Mouse (Mus musculus) hindbrain, embryonic 10.5 days (tissue): ENCODE results near the gene Denr. TPM values are rescaled to one million over a fixed set of nuclear protein-coding genes. Genes with fewer than 3 reads are reported as not detected.
A peak's percentile ranks its signal among the peaks of the same experiment; 100 is the strongest.

ENCODE experiments used
- DNase-seq: peaks from one replicate; pipeline ENCODE4 v3.0.0-alpha.2; 2017; ENCODE audit warnings: low spot score
- H3K27ac ChIP-seq: fragments of 300-500 bp; sonication (generic); 2 replicates; pipeline ENCODE4 v1.5.1; 2016; ENCODE audit warnings: mild to moderate bottlenecking, moderate library complexity
- H3K27me3 ChIP-seq: fragments of 300-500 bp; sonication (generic); 2 replicates; pipeline ENCODE4 v1.6.1; 2016; ENCODE audit warnings: mild to moderate bottlenecking; ENCODE audit not compliant: poor library complexity, insufficient read depth, severe bottlenecking
- H3K36me3 ChIP-seq: fragments of 300-500 bp; sonication (generic); 2 replicates; pipeline ENCODE4 v1.6.1; 2016; ENCODE audit warnings: mild to moderate bottlenecking, moderate library complexity
- H3K4me1 ChIP-seq: fragments of 300-500 bp; sonication (generic); replicated peaks from 2 replicates; pipeline ENCODE4 v1.6.1; 2016; ENCODE audit warnings: mild to moderate bottlenecking
- H3K4me3 ChIP-seq: fragments of 300-500 bp; sonication (generic); 2 replicates; pipeline ENCODE4 v1.5.1; 2016; ENCODE audit warnings: mild to moderate bottlenecking, moderate library complexity
- H3K9me3 ChIP-seq: fragments of 300-500 bp; sonication (generic); 2 replicates; pipeline ENCODE4 v1.6.1; 2016; ENCODE audit warnings: mild to moderate bottlenecking, moderate library complexity
- WGBS: fragments of 180-500 bp; shearing (Covaris S2); methylation state at CpG from one replicate; pipeline ENCODE4 v1.1.7; 2016; 5-methylcytosine and 5-hydroxymethylcytosine counted together
- polyA plus RNA-seq: library from polyadenylated mRNA; unstranded; fragments of >200 nt; fragmentation: Nextera tagmentation; extraction: Ambion mirVana; gene quantifications from 2 replicates; pipeline ENCODE4 v1.2.1, GENCODE M21; 2016

Gene Denr
- polyA plus RNA-seq, 1 experiment from 2014 or later = 152 TPM

DNA sequence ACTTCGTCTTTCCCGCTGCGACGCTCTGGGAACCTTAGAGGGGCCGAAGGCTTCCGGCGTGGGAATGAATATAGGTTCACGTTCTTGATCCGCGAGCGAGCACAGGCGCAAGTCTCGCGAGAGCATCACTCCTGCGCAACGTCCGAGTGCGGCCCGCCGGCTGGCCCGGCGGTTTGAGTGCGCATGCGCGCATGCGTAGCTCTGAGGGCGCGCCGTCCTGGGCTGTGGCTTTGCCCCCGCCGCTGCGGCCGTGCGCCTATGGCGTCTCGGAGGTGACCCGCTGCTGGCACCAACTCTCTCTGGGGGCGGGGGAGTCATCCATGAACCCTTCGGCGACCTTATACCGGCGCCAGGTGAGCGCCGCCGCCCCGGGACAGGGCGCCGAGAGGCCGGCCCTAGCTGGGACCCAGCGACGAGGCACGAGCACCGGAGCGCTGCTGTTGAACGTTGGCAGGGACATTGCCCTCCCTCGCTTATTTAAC, 23.6 kb downstream of the Denr start, which contains the start of gene Ccdc62:
Ccdc62 (plus strand) TSS at position 172 of the 482 bp plus-strand sequence.
- Histone ChIP-seq H3K9me3 (no peaks in the 10 kb centered on the region), H3K36me3 (peaks cover 44% of the 10 kb centered on the region), H3K27ac (peak within 1 kb of the TSS; percentile 98), H3K4me3 (peak within 1 kb of the TSS; percentile 83), H3K4me1 (peaks cover 16% of the 10 kb centered on the region; the same call in 1 of the 2 replicates), H3K27me3 (0 out of 2 replicates have a peak, but pooled peaks cover 2% of the 10 kb centered on the region)
- DNase-seq = peak; percentile 95
- under 1% methylated on average over 56 of the region's 56 CpGs for WGBS

DNA sequence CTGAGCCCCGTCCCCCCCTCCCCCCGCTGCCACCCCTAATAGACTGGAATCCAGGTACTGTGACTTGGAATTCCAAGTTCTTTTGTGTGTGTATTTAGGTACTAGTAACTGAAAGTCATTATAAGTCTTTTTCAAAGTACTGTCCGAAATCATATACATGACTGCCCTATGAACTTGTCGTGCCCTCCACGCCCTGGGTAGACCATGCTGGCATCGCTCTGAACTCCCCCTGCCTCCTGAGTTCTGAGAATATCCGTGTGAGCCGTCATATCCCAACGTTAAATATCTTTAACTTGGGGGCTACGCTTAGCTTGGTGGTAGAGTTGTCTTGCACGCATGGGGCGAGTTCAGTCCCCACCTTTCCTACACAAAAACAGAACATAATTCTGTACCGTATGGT, 24.2 kb downstream of the Denr start:
- WGBS = 56% methylated on average over 13 of the region's 13 CpGs
- H3K4me3 ChIP-seq = peak overlapping the region; percentile 83
- H3K4me1 ChIP-seq = peaks cover 16% of the 10 kb centered on the region; the same call in 1 of the 2 replicates
- H3K36me3 ChIP-seq = peaks cover 38% of the 10 kb centered on the region
- no peak for DNase-seq
- no peaks in the 10 kb centered on the region for H3K9me3 ChIP-seq
- H3K27me3 ChIP-seq = 0 out of 2 replicates have a peak, but pooled peaks cover 2% of the 10 kb centered on the region
- peak overlapping the region; percentile 98 for H3K27ac ChIP-seq

DNA sequence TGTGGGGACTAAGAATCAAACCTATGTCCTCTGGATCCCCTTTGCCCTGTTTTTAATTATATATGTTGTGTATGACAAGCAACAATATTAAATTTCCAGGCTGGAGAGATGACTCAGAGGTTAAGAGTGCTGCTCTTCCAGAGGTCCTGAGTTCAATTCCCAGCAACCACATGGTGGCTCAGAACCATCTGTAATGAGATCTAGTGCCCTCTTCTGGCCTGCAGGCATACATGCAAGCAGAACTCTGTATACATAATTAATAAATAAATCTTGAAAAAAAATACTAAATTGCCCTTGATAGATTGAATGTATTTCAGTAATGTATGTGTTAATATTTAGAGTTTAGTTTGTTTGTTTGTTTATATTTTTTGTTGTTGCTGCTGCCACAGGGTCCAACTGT, 26.0 kb downstream of the Denr start:
- Histone ChIP-seq H3K27ac (no peak overlapping the region), H3K9me3 (no peaks in the 10 kb centered on the region), H3K27me3 (0 out of 2 replicates have a peak, but pooled peaks cover 2% of the 10 kb centered on the region), H3K36me3 (peaks cover 20% of the 10 kb centered on the region), H3K4me1 (peaks cover 16% of the 10 kb centered on the region; the same call in 1 of the 2 replicates), H3K4me3 (no peak overlapping the region)
- no peak for DNase-seq

DNA sequence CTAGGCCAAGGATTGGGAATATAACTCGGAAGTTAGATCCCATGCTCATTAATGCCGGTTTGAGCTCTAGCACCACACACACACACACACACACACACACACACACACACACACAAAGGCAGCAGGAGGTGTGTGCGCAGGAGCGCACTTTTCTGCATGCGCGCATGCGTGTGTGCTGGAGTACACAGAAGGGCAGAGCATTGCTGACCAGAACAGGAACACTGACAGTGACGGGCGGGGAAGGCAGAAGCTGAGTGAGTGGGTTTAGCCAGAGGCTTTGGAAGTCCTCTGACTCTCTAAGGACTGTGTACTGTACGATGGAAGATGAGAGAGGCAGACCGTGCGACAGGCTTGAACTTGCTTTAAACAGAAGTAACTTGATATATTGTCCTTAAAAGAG, 26.6 kb downstream of the Denr start:
- Histone ChIP-seq H3K27ac (no peak overlapping the region), H3K36me3 (peaks cover 14% of the 10 kb centered on the region), H3K9me3 (no peaks in the 10 kb centered on the region), H3K27me3 (0 out of 2 replicates have a peak, but pooled peaks cover 2% of the 10 kb centered on the region), H3K4me3 (no peak overlapping the region), H3K4me1 (peaks cover 16% of the 10 kb centered on the region; the same call in 1 of the 2 replicates)
- WGBS = 91% methylated on average over 12 of the region's 12 CpGs
- DNase-seq = no peak

DNA sequence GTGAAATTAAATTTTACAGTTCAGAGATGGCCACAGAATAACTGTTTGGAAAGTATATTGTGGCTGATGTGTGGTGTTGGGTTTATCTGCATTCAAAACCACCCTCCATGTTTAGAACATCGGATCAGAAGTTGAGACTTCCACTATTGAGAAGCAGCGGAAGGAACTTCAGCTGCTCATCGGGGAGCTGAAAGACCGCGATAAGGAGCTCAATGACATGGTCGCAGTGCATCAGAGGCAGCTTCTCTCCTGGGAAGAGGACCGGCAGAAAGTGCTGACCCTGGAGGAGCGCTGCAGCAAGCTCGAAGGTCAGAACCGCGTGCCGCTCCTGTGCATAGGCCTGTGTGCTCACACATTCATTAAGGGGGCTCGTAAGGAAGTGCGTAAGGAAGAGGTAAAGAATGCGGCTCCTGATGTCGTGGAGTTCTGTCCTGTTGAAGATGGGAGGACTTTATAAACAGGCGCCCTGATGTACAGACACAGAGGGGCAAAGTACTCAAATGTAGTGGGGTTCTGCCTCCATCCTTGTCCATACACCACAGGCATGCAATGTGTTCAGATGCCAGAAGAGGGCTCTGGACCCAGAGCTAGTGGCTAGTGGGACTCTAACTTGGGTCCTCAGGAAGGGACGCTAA, 27.1 kb downstream of the Denr start:
- peak; percentile 59 for DNase-seq
- H3K9me3 ChIP-seq = no peaks in the 10 kb centered on the region
- WGBS = 41% methylated on average over 18 of the region's 18 CpGs
- peaks cover 16% of the 10 kb centered on the region; the same call in 1 of the 2 replicates for H3K4me1 ChIP-seq
- peaks cover 9% of the 10 kb centered on the region; the same call in 1 of the 2 replicates for H3K36me3 ChIP-seq
- H3K27ac ChIP-seq = no peak overlapping the region
- H3K4me3 ChIP-seq = 0 out of 2 replicates have a peak overlapping the region, but pooled peaks have one; percentile 13
- 0 out of 2 replicates have a peak, but pooled peaks cover 2% of the 10 kb centered on the region for H3K27me3 ChIP-seq

DNA sequence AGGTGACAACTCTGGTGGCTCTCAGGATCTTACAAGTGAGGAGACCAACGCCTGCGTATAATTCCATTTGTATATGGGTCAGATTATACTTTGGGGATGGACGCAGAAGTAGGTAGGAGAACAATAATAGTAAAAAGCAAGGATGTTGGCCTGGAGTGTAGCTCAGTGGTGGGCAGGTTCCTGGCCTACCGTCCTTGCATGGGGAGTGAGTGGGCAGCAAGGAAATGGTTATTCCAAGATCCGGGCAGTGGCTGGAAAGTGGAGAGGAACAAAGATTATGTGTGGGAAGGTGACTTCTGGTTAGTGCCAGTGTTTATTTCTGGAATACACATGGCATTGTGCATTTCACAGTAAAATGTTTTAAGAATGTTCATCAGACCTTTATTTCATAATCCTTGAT, 29.0 kb downstream of the Denr start:
- 92% methylated on average over 5 of the region's 5 CpGs for WGBS

DNA sequence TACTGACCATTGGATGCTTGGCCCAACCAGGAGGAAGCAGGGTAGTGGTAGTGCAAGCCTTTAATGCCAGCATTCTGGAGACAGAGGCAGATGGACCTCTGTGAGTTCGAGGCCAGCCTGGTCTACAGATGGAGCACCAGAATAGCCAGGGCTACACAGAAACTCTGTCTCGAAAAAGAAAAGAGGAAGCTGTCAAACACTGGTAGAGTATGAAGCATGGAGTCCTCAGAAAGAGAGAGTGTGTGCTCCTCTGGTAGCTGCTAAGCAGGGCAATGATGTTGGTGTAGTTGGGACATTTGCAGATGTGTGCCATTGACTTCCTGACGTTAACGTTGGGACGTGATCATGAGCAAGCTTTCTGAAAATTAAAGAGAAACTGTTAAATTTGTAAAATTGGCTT, 31.5 kb downstream of the Denr start:
- DNase-seq = no peak

More for the DNA sequence above, 29.0 kb downstream of the Denr start:
- Histone ChIP-seq H3K9me3 (no peaks in the 10 kb centered on the region), H3K36me3 (no peaks in the 10 kb centered on the region), H3K4me1 (peaks cover 14% of the 10 kb centered on the region; the same call in 1 of the 2 replicates), H3K27me3 (0 out of 2 replicates have a peak, but pooled peaks cover 2% of the 10 kb centered on the region), H3K27ac (no peak overlapping the region), H3K4me3 (no peak overlapping the region)
- no peak for DNase-seq

DNA sequence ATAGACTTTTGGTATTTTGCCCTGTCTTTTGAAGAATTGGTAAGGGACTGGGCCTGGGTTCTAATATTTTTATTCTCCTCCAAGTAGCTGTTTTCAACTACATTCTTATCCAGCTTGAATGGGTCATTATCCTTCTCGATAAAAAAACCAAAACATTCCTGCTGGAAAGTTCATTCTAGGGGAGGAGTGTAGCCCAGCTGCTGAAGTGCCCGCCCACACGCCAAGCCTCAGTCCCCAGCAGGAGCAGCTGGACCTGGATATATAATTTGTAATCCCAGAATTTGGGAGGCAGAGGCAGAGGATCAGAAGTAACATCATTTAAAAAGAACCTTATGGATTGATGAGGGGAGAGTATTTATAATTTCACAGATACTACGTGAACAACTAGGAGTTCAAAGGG, 39.6 kb downstream of the Denr start:
- Histone ChIP-seq H3K4me3 (no peak overlapping the region), H3K9me3 (no peaks in the 10 kb centered on the region), H3K36me3 (no peaks in the 10 kb centered on the region), H3K4me1 (no peaks in the 10 kb centered on the region), H3K27me3 (no peaks in the 10 kb centered on the region), H3K27ac (no peak overlapping the region)
- no peak for DNase-seq
- 72% methylated on average over 4 of the region's 4 CpGs for WGBS

More for the DNA sequence above, 31.5 kb downstream of the Denr start:
- WGBS = 91% methylated on average over 5 of the region's 5 CpGs
- H3K9me3 ChIP-seq = no peaks in the 10 kb centered on the region
- no peak overlapping the region for H3K27ac ChIP-seq
- 0 out of 2 replicates have a peak, but pooled peaks cover 2% of the 10 kb centered on the region for H3K27me3 ChIP-seq
- H3K36me3 ChIP-seq = no peaks in the 10 kb centered on the region
- peaks cover 6% of the 10 kb centered on the region; the same call in 1 of the 2 replicates for H3K4me1 ChIP-seq
- H3K4me3 ChIP-seq = no peak overlapping the region

DNA sequence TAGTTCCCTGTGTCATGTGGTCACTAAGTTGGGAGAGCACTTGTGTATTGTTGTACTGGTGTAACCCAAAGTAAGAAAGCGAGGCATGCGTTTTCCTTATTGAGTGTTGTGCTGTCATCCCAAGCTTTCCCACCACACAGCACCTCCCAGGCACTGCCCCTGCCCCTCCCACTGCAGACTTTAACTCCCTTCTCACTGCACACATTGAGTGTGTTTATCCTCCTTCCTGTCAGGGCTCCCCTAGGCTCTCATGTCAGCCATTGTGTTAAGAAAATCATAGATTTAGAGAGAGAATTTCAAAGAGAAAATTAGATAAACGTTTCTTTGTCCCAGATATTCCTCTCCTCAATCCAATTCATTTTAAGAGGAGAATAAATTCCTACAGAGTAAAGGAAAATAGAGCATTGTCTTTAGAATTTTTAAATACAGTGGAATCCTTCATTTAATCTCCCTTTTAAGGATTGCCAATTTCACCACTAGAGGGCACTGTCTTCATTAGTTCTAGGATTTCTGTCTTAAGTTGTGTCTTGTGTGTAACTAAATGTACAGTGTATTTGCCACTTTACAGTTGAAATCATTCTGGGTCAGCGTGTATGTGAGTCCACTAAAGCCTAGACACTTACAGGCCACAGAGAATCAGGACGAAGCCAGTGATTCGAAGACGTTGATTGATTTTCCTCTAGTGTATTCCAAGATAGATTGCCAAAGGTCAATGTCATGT, 40.2 kb downstream of the Denr start:
- WGBS = 56% methylated on average over 7 of the region's 7 CpGs
- H3K36me3 ChIP-seq = no peaks in the 10 kb centered on the region
- DNase-seq = no peak

DNA sequence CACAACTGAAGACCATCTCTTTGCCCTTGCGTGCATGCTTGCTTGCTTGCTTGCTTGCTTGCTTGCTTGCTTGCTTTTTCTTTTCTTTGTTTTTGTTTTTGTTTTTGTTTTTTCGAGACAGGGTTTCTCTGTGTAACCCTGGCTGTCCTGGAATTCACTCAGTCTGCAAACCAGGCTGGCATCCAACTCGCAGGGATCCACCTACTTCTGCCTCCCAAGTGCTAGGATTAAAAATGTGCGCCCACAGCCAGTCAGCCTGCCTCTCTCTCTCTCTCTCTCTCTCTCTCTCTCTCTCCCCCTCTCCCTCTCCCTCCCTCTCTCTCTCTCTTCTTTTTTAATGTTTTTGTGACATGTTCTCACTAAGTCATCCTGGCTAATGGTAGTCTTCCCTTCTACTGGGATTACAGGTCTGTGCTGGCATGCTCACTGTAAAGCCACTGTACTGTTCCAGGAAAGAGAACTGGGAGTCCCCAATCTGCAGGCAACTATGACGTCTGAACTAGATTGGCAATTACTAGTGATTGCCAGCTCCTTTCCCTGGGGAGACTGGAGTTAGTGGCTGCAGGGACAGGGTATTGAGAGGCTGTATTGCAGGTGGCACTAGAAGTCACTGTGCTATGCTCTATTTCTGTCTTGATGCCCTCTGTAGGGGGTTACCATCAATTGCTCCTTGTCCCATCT, 45.5 kb downstream of the Denr start:
- Histone ChIP-seq H3K27ac (no peak overlapping the region), H3K9me3 (no peaks in the 10 kb centered on the region), H3K27me3 (no peaks in the 10 kb centered on the region), H3K4me3 (no peak overlapping the region), H3K4me1 (peaks cover 10% of the 10 kb centered on the region; the same call in 1 of the 2 replicates), H3K36me3 (no peaks in the 10 kb centered on the region)
- WGBS = 68% methylated on average over 5 of the region's 5 CpGs
- no peak for DNase-seq

More for the DNA sequence above, 40.2 kb downstream of the Denr start:
- no peaks in the 10 kb centered on the region for H3K27me3 ChIP-seq
- no peak overlapping the region for H3K27ac ChIP-seq
- no peaks in the 10 kb centered on the region for H3K9me3 ChIP-seq
- no peak overlapping the region for H3K4me3 ChIP-seq
- no peaks in the 10 kb centered on the region for H3K4me1 ChIP-seq

DNA sequence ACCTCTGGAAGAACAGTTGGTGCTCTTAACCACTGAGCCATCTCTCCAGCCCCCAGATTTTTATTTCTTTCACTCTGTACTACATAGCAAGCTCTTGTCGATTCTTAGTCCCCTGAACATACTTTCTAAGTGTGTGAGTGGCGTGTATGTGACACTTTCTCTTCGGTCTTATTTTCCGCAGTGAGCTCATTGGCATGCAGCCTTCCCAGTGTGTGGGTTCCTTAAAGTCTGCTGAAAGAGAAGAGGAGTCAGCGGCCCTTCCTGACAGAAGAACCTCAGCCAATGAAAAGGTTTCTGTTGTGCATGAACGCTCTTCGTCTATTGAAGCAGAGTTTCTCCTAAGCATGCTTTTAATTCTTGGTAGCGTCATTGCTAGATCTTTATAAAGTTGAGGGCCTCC, 50.2 kb downstream of the Denr start:
- Histone ChIP-seq H3K9me3 (no peaks in the 10 kb centered on the region), H3K36me3 (no peaks in the 10 kb centered on the region), H3K27me3 (no peaks in the 10 kb centered on the region), H3K4me3 (no peak overlapping the region), H3K27ac (no peak overlapping the region), H3K4me1 (peaks cover 13% of the 10 kb centered on the region)
- WGBS = 77% methylated on average over 8 of the region's 8 CpGs
- no peak for DNase-seq

DNA sequence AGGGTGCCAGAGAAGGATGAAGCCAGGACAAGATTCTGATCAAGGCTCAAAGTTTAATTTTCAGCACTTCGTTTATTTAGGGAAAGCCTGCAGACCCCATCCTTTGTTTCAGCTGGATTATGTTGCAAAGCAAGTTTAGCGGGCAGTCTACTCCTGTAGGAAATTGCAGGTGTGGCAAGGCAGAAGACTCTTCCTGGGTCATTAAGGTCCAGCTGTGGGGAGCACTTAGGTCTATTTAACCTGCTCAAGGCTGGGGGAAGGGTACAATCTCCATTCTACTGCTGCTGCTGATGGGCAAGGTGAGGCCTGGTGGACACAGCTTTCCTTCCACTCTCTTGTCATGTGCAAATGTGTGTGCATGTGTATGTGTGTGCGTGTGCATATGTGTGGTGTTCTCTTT, 52.0 kb downstream of the Denr start:
- Histone ChIP-seq H3K9me3 (no peaks in the 10 kb centered on the region), H3K27me3 (no peaks in the 10 kb centered on the region), H3K27ac (no peak overlapping the region), H3K4me3 (no peak overlapping the region), H3K4me1 (peaks cover 13% of the 10 kb centered on the region), H3K36me3 (no peaks in the 10 kb centered on the region)
- 73% methylated on average over 3 of the region's 3 CpGs for WGBS
- no peak for DNase-seq
